Mouse (Mus musculus) spleen, adult 12 weeks (tissue): Measurements from ENCODE around the gene Tsc2.
"Not testable (repeated sequence)": the region's sequence is repeated elsewhere in the genome, so short reads cannot be mapped to it uniquely, and the experiment has no call there.

Source experiments
- DNase-seq: peaks from one replicate; pipeline ENCODE4 v3.0.0; 2022; ENCODE audit warnings: low spot score

The Tsc2 gene

DNA sequence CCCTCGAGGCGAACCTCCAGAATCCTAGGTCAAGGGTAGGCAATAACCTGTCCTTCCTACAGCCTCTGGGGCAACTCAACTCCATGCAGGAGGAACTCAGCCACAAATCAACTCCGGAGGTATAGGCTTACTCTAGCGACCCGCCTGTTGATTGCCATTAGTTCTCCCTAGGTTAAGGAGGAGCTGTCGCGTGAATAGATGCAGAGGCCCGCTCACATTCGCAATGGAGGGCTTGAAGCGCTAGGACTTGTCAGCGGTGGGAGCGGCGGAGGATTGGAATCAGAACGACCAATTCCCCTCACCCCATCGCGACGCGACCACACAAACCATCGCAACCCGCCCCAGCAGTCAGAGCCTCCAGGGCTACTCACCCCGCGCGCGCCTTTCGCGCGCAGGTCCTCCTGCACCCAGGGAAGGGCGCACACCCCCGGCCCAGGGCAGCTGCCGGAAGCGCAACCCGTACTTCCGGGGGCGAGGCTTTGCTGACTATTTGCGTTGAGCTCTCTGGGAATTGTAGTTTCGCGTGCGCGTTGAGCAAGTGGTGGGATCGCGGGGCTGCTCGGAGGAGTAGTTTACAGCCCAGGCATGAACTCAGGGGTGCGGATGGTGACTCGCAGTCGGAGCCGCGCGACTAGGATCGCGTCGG is at the start of gene Tsc2, which contains the start of gene Nthl1:
Gene Tsc2, minus strand, starts transcription at position 464 of the 646 bp plus-strand sequence.
Gene Nthl1, plus strand, starts transcription at position 514 of the 646 bp plus-strand sequence.
- peak; percentile 60 for DNase-seq

DNA sequence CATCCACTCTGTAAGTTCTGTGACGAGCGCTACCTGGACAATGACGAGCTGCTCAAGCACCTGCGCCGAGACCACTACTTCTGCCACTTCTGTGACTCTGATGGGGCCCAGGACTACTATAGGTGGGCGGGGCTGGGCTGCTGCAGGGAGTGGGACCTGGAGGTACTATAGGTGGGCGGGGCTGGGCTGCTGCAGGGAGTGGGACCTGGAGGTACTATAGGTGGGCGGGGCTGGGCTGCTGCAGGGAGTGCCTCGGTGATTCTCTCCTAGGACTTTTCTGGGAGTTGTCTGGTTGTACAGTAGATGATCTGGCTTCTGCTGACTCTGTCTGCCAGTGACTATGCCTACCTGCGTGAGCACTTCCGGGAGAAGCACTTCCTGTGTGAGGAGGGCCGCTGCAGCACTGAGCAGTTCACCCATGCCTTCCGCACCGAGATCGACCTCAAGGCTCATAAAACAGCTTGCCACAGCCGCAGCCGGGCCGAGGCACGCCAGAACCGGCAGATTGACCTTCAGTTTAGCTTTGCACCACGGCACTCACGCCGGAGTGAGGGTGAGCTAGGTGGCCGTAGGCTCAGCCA is 45.2 kb upstream of the Tsc2 start:
- DNase-seq, result no peak

DNA sequence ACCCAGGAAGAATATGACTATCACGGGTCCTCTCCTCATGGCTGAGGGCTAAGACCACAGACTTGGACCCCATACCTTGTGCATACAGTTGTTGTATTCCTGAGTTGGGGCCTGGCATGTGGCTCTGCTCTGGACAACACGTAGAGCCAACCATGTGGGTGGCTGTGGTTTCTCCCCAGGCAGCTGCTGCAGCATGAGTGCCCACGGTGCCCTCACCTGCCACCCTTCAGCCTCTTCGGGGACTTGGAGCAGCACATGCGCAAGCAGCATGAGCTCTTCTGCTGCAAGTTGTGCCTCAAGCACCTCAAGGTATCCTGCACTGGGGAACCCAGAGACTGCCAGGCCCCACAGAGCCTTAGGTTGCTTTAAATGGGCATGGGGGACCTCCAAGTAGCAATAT is 44.4 kb upstream of the Tsc2 start:
- no peak for DNase-seq

DNA sequence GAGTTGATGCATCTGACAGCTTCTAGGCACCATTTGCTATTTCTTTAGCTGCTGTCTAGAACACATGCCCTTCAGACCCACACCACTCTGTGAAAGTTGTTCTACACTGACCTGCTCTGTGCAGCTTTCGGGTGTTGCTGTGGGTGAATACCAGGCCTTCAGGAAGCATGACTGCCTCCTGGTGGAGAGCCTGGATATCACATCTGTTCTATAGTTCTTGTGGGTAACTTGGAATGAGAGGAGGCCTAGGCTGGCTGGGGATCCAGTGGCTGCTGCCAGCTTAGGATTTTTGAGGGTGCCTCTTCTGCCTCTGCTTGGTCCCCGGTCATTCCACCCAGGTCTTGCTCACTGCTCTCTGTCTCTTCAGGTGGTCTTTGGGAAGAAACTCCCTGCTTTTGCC is 43.8 kb upstream of the Tsc2 start:
- peak; percentile 60 for DNase-seq

DNA sequence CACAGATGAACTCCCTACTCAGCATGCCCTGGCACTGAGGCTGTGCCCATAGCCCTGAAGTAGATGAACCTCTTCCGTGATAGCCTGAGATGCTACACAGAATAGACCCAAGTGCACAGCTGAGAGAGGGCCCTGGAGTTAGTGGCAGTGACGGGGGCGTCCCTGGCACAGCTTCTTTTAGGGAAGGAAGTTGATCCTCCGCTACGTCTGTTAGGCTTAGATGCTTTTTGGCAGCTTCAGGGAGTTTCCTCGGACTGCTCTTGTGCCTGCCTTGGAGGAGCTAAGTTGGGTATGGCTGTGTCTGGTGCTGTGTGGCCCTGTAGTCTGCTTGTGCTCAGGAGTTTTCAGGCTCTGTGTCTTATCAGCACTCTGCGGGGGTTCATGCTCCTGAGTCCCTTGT is 41.8 kb upstream of the Tsc2 start:
- DNase-seq, result no peak

DNA sequence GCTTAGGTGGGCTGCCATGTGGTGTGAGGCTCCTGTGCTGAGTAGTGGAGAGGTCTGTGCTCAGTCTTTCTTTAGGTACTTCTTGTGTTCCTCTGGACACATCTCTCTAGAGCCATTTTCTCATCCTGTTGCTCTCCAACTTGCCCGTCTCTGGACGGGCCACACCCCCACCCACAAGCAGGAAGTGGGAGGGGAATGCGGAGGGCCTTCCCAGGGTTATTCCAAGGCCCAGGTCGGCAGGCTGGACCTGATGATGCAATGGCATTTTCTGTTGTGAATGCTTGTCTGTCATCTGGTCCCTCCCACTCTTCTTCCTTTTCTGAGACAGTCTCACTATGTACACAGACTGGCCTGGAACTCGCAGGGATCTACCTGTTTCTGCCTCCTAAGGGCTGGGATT is 39.7 kb upstream of the Tsc2 start:
- no peak for DNase-seq

DNA sequence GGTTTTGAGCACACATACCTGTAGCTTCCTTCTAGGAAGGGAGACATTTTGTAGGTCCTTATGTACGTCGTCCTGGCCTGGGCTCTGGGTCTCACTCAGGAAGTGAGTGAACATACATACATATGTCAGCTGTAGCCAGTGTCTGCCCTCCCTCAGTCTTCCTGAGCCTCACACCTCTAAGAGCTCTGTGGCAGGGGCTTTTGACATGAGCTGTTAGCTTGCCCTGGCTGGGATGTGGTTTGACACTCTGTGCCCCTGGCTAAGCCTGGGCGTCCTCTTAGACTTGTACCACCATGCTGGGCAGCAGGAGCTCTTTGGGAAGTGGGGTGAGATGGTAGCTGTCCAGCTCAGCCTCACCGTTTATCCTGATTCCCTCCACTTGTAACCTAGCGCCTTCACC is 38.9 kb upstream of the Tsc2 start:
- DNase-seq, result no peak

DNA sequence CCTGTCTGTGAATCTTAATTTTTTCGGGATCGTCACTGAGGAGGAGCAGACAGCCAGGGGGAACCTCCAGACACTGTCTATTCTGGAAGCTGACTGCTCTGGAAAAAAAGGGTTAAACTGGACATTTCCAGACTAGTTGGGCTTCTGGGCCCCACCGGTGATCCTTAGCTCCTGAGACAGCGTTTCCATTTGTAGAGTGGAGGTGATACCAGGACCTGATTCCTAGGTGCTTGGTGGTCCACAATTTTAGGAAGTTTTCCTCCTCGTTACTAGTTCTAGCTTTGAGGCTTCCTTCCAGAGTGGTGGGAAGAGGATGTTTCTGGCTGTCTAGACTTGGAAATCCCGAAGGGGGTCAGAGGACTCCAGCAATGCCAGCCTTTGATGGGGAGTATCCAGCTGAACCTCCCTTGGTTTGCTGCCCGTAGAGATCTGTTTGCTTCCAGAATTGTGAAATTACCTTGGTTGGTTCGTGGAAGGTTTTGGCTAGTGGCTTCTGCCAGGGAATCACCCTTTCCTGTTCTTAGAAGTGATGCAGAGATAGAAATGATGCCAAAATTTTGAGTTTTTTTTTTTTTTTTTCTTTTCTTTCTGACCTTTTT is 37.9 kb upstream of the Tsc2 start:
- no peak for DNase-seq

DNA sequence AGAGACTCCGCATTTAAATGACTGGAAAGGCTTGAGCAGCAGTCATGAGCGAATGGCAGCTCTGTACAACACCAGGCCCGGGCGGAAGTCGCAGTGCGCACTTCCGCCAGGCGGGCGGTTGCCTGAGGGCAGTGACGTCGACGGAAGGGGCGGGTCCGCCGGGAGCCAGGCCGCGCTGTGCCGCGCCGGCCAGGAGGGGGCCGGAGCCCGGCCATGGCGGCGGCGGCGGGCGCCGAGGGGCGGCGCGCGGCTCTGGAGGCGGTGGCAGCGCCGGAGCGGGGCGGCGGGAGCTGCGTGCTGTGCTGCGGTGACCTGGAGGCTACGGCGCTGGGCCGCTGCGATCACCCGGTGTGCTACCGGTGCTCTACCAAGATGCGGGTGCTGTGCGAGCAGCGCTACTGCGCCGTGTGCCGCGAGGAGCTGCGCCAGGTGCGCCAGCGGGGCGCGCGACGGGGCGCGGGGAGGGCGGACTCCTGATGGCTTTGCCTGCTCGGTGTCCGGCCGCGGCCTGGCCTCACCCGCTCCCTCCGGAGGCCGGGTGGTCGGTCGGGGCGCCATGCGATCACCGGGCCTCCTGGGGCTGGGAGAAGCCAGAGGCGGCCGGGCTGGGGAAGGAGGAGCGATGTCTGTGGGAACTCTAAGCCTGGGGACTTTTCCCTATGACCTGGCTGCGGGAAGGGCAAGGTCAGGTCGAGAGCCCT is 37.3 kb upstream of the Tsc2 start, which contains the start of gene Zfp598:
Gene Zfp598, plus strand, starts transcription at position 143 of the 701 bp plus-strand sequence.
- peak; percentile 92 for DNase-seq

DNA sequence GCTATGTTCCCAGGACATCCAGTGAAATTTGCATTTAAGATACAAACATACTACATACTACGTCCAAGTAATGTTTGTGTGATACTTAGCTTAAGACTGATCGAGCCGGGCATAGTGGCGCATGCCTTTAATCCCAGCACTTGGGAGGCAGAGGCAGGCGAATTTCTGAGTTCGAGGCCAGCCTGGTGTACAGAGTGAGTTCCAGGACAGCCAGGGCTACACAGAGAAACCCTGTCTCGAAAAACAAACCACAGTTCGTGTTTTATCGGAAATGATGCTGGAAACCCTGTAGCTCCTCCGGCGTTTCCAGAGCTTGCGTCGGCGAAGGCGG is 36.7 kb upstream of the Tsc2 start:
- DNase-seq, result not testable (repeated sequence)

DNA sequence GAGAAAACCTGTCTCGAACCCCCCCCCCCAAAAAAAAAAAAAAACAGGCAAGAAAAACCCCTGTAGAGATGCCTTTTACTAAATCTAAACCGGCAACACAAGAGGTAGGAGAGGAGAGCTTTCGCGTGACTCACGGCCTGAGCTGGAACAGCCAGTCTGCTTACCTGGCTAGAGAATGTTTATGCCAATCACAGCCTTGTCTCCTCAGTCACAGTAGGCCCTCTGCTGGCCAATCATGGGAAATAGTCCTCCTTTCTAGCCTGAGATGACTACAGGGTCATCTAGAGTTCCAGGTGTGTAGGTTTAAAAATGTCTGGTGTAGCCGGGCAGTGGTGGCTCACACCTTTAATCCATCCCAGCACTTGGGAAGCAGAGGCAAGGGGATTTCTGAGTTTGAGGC is 35.0 kb upstream of the Tsc2 start:
- peak; percentile 49 for DNase-seq

DNA sequence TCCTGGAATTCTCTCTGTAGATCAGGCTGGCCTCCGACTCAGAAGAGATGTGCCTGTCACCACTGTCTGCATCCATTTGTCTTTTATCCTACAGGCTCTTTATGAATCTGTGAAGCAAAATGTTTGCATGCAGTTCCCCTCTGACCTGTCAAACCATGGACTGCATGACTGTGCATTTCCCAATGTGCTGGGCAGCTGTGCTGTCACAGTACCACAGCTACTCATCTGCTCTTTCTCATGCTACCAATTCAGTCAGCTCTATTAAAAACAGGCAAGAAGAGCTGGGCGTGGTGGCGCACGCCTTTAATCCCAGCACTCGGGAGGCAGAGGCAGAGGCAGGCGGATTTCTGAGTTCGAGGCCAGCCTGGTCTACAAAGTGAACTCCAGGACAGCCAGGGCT is 34.6 kb upstream of the Tsc2 start:
- not testable (repeated sequence) for DNase-seq

DNA sequence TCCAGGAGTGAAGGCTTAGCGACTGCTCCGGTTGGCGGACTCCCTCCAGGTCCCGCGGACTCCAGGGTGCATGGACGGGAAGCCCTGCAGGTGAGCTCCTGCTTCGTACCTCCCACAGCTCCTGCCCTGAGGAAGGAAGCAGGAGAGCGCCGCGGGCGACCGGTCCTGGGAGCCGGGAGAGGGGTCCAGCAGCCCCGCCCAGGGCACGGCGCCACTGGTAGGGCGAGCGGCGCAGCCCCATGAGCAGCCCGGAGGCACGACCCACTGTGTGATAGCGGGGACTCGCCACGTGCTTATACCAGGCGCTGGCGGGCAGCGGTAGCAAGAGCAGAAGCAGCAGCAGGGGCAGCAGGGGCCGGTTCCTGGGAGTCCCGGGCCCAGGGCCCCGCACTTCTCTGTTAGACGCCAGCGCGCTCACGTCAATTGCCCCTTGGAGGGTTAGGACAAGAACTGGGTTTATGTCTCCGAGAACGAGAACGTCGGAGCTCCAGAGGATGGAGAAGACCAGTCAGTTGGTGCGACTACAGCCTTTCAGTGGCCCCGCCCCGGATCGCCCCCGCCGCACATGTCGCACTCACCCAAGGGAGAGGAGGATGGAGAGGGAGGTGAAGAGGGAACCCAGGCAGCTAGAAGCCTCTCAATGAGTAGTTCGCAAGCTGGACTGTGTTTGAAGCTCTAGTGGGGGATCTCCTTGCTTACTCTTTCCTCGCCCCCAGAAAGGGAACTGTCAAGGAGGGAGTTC is 25.8 kb upstream of the Tsc2 start, which contains the start of gene Npw:
Gene Npw, minus strand, starts transcription at position 441 of the 742 bp plus-strand sequence.
- no peak for DNase-seq

DNA sequence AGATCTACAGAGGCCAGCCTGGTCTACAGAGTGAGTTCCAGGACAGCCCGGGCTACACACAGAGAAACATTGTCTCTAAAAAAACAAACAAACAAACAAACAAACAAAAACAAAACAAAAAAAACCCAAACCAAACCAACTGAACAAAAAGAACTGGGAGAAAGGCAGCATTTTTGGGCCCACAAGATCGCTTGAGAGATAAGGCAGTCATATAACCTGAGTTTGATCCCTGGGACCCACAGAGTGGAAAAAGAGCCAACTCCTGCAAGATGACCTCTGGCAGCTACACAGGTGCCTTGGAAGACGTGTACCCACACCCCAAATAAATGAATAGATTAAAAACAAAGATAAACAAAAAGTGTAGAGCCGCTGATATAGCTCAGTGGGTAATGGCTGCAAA is 22.5 kb upstream of the Tsc2 start:
- DNase-seq, result no peak

DNA sequence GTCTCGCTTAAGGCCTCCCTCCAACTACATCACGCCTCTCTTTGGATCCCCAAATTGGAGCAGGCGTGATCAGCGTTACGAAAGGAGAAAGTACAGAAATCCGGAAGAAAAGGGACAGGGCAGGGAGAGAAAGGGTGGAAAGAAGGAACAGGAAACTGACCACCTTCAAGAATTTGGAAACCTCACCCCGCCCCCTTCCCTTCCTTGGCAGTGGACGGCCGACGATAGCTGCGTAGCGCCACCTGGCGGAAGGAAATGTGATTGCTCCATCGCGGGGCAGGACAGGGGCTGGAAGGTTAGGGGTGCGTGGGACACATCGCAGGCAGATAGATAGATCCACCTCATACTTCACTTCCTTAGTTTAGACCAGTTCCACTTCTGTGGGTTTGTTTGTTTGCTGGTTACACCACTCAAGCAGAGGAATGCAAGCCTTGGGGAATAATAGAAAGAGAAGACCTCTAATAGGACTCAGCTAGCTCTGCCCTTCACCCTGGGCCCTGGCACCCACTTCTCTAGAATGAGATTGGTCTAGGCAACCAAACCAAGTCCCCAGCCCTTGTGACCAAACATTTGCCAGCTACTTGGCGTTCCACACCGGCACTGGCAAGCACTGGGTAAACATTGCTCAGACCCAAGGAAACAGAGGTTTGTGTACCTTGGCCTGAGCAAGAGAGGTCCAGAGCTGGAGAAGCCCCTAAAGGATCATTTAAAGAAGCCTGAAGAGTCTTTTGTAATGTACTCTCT is 21.7 kb upstream of the Tsc2 start:
- DNase-seq, result no peak

DNA sequence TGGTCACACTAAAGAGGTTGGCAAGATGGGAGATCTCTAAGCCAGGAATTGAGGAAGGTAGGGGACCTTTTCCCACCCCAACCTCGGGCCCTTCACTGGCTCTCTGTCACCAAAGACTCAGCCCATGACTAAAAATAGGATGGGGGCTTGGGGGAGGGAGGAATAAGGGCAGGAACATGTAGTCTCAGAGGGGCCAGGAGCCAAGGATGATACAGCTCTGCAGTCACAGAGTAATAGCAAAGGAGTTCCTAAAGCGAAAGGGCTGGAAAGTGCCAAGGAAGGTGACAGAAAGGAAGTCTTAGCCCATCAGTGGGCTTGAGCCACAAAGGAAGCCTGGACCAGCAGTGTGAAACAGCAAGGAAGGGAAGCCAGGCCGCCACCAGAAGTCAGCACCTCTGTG is 19.4 kb upstream of the Tsc2 start:
- DNase-seq, result no peak

DNA sequence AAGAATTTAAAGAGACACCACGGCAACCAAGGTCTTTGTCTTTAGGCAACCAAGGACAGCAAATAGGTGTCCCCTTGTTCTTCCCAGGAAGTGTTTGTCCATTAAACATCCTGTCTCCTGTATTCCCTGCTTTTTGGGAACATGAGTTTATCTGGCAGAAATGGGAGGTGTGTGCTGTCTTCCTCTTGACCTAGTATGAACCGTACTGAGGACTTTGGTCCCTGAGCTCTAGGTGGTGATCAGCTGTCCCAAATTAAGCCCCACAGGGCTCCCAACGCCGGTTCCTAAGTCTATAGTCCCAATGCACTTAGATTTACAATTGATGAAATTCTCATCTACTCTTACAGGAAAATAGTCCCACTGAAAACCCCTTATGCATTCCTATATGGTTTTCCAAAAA is 18.3 kb upstream of the Tsc2 start:
- no peak for DNase-seq

DNA sequence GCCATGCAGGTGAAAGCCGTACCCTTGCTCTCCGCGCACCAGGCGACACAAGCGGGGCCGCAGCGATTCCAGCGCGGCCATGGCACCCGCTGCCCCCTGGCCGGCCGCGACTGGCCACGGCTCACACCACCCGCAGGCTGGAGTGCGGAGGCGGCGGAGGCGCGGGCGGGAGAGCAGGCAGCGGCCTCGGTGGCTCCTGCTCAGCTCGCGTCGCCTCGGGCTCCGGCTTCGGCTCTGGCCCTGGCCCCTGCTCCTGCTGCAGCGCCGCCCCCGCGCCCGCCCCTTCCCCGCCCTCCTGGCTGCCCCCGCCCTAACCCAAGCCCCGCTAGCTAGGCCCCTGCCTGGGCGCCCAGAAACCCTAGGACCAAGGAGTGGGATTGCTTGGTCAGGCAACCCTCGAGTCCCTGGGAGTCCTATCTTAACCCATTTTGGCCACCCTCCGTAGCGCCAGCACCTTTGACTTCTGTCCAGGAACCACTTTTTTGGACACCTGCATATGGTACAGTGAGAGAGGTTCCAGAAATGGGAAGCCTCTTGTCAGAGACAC is 17.7 kb upstream of the Tsc2 start, which contains the start of gene Slc9a3r2:
Gene Slc9a3r2, minus strand, starts transcription at position 258 of the 547 bp plus-strand sequence.
- no peak for DNase-seq

DNA sequence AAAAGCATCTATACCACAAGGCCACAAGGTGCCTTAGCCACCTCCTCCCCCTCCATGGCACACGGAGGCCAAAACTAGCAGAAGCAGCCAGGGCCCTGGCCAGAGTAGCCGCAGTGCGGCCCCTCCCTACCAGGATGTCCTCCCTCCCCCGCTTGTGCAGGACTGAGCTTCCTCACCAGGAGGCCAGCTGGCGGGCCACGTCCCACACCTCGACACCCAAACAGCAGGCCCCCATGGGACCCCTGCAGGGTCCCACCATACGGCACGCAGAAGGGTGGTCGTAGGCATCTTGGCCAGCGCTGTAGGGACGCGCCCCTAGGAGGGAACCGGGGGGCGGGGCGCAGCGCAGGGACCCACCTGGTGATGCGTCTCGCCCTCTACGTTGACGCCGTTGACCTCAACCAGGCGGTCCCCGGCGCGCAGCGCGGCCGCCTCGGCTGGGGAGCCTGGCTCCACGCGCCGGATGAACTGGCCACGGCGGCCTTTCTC is 17.2 kb upstream of the Tsc2 start:
- no peak for DNase-seq

DNA sequence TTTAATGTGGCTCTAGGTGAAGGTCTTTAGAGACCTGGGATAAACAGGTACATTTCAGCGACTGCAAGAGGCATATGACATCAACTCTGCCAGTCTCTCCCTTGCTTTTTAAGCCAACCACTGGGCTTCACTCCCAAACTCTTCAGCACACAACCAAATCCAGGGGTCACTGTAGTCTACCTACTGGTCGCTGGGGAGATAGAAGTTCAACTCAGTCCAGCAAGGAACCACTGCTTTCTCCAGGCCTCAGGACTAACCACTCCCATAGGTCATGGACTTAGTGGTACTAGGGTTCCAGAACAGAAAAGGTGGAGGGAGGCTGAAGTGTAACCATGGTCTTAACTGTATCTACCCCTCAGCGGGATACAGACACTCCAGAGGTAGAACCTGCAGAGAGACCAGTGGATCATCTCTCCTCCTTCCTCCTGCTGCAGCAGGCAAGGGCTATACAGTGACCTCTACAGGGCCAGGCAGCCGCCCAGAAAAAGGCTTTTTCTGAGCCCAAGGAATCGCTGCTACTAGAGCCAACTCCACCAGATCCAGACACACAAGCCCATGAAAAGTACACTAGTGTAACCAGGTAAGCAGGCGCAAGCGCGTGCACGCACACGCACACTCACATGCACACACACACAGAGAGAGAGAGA is 16.4 kb upstream of the Tsc2 start:
- no peak for DNase-seq
